Mouse (Mus musculus) ovary, postnatal 10 days (tissue): ENCODE data around the gene Lrrc9.
A peak's percentile ranks its signal among the peaks of the same experiment; 100 is the strongest.

Source experiments
- DNase-seq: peaks from one replicate; pipeline ENCODE4 v3.0.0; 2022; ENCODE audit warnings: low spot score

Gene Lrrc9

DNA sequence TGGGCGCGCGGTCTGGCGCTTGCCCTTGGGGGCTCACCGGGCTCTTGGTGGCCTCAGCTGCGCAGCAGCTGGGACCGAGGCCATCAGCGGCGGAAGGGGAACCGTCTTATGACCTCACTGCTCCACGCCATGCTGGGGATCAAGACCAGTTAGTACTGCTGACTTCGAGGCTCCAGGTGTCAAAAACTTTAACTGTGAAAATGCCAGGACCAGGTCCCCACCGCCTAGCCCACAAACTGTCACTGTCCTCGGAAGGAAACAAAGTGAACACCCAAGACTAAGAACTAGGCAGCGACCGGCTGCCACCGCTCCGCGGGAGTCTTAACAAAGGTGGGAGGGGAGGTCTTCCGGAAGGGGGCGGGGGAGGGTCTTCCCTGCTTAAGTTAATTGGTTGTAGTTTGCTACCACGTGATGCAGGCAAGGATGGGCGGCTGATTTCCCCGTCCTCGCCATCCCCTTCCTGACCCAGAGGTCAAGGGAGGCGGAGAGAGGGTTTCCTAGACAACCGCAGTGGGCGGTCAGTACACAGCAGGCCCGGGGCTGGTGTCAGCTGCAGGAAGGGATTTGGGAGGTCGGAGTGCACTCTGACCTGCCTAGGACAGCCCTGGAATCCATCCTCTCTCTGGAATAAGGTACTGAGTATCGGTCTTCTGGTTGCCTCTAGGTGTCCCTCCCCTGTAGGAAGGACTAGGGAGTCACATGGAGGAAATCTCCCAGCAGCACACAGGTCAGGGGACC lies at the start of gene Lrrc9:
TSS of gene Lrrc9 (plus strand) at position 28 of the 738 bp plus-strand sequence.
- no peak for DNase-seq

DNA sequence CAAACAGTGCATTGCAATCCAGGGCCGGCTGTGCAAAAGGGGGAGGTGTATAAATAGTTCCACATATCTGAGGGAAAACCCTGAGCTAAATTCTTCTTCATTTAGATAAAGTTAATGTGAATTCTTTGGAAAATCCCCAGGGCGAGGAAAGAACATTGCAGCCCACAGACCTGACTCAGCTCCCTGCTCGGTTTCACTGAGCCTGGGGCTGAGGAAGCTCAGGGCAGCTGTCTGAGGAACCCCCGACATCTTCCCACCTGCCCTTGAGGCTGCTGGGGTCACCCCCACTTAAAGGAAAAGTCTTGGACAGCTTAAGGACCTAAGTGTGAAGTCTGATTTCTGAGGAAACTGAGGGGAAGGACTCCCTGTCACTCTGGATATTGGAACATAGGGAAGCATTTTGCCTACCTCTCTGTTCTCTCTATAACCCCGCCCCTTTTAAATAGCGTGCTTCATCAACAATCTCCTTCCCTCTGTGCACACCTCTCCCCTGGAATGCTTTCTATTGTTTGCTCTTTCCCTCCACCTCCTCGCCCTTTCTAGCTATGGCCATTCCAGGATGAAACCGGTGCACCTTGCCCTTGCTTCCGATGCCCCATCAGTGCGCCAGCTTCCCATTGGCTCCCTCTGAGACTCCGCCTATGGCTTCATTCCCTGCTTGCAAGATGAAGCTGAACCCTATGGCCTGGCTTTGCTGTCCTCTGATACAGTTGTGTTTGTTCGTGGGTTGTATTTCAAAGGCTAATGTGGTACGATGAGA lies 48.4 kb upstream of the Lrrc9 start:
- DNase-seq: no peak

DNA sequence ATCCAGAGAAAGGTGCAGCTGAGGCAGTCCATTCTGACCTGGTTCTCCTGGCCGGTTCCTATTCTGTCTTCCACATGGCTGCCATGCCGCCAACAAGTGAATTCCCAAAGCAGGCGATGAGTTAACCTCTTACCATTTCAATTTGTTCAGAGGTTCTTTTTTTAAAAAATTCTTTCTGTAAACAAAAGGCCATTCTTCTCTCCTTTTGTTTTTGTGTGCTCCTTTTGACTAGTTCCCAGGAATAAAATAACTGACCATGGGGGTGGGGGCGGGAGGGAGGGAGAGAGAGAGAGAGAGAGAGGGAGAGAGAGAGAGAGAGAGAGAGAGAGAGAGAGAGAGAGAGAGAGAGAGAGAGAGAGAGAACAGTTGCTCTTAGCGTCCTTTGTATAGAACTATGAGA lies 36.6 kb upstream of the Lrrc9 start:
- no peak for DNase-seq

DNA sequence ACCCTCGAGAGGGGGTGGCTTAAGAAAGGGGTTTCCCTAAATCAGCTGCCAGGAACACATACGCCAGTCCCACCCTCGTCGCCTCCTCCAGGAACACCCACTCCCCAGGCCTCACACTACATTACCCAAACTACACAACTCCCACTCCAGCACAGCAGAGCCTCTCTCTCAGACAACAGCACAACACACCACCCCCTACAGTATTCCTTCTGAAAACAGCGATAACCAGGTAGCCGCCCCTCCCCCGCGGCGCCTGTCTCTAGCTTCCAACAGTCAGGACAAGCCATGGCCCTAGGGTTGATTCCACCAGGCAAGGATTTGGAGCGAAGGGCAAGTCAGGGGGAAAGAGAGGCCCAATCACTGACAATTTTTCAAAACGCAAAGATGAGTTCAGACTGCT lies 34.5 kb upstream of the Lrrc9 start:
- DNase-seq: no peak

DNA sequence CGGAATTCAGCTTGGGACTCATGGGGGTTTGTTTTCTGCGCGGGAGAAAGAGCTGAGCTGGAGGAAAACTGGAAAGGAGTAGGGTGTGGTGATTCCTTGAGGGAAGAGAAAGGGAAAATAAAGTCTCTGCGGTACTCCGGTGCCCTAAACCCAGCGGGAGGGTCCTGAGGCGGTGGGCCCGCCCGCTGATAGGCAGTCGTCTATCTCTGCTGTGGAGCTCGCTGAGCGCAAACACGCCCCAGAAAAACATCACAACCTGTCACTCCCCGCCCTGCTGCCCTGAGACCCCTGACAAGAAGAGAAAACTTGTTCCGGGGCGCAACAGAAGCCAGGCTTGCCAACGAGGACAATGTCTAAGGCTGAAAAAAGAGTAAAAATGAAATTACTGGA lies 34.0 kb upstream of the Lrrc9 start:
- no peak for DNase-seq

DNA sequence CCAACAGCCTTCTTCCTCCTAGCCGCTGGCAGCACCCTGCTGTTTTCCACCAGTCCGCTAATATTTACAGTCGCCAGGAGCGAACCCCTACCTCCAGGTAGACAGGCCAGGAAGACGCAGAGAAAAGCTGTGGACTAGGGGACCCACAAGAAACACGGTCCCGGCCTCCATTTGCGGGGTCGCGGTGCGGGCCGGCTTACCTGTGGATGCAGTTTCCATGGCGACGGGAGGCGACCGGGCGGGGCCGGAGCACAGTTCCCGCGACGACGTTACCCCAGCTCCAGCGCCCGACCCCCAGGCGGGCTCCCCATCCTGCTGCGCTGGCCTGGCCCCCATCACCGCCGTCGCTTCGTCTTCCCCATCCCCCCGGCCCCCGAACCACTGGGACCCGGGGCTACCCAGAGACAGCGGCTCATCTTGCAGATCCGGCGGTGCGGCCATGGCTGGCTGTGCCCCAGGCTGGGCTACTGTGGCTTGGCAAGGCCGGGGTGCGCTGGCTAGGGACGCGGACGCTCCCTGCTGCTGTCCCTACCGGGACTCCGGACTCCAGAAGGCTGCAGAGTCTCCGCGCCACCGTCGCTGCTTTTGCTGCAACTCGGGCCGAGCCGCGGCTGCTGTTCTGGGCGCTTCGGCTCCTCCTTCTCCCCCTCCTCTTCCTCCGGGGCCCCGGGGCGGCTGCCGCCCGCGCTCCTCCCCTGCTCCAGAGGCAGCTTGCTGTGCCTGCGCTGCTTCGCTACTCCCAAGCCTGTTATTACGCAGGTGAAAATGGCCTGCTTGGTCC lies 33.4 kb upstream of the Lrrc9 start:
- DNase-seq: peak; percentile 24

DNA sequence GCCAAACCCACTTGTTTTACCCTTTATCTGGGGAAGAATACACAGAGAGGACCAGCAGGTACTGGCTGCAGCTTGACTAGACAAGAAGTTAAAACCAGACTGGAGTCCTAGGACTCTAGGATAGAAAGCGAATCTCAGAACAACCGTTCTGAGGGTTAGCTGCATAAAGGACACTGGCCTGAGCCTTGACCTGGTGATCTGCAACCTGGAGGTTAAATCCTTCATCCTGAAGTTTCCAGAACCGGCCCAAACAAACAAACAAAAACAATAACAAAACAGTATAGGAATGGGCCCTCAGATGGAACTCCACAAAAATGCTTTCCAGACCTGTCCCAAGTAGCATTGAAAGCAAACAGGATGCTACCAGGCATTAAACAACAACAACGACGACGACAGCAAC lies 32.7 kb upstream of the Lrrc9 start, which contains the start of gene Rtn1:
TSS of gene Rtn1 (minus strand) at position 101 of the 400 bp plus-strand sequence.
- no peak for DNase-seq

DNA sequence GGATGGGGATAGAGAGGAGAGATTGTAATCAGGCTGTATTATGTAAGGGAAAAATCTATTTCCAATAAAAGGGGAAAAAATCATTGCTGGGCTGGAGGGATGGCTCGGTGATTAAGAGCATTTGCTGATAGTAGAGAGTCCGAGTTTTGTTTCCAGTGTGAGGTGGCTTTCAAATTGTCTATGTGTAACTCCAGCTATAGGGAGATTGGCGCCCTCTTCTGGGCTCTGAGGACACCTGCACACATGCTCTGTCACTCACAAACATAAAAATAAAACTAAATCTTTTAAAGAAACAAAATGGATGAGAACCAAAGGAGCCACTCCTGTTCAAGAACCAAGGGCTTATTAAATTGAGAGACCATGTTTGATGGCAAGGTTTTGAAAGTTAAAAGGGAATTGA lies 23.9 kb upstream of the Lrrc9 start:
- no peak for DNase-seq

DNA sequence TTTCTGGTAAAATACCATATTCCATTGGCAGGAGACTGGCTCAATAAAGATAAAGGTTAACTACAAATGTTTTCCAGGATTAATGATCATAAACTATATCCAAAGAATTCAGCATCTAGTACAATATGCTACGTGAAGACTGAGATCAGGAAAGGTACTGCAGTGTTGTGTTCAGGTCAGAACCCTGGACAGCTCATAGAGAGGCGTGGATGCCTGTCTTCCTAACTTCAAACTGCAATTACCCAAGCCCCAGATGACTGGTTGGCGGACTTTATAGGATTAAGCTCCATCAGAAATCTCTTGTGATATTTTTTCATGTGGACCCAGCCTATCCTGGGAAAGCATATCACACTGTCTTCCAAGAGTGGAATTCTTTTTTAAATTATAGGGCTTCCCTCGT lies 19.0 kb upstream of the Lrrc9 start:
- no peak for DNase-seq

DNA sequence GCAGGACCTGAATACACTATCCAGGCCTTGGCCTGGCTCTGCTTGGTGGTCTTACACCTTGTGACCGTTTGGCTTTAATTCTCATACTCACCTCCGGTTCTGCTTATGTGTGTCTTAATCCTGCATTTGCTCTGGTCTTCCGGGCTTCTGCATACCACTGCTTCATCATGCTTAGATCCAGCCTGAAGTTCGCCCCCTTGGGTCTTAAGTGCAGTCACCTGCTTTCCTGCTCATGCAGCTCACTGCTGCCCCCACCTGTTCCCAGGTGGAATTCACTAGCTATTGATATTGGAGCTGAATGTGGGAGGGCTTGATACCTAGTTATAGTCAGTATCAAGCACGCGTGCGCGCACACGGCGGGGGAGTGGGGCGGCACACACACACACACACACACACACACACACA lies 13.9 kb upstream of the Lrrc9 start:
- DNase-seq: peak; percentile 21

DNA sequence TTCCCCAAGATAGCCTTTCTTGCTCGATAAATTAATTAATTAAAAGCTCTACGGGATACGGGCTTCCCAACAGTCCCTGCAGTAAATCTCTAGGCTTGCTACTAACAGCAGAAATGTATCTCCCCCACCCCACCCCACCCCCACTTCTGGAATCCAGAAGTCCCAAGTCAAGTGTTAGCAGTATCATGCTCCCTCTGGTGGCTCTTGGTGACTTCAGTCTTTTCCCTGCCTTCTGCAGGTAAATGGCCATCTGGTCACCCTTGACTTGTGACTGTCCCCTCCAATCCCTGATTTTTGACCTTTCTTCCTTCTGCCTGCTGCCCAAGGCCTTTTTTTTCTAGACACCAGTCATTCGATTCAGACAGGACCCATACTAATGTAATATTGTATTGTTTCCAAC lies 9.5 kb upstream of the Lrrc9 start:
- DNase-seq: no peak

DNA sequence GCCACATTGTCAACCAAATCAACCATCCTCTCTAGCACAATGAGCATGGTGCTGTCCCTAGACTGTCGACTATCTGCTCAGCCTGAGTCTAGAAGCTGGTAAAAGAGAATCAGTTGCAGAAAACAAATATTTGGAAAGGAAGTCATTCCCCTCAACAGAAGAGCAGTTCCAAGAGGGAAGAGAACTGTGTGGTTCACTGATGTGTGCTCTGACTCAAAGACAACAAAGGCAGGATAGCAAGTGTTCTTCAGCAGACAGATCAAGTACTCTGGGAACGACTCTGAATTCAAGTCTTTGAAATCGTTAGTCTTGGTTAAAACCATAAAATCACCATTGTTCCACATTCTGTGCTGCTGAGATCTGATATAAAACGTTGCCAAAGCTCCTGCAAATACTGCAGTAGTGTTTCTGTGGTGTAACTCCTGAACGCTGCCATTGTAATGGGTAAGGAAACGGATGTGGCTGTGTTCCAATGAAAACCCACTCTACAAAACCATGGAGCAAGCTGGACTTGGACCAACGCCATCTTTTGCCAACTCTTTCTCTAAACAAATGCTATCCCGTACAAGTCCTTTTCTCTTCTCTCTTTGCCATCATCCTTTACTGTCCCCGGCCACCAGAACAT lies 8.3 kb upstream of the Lrrc9 start:
- DNase-seq: no peak

DNA sequence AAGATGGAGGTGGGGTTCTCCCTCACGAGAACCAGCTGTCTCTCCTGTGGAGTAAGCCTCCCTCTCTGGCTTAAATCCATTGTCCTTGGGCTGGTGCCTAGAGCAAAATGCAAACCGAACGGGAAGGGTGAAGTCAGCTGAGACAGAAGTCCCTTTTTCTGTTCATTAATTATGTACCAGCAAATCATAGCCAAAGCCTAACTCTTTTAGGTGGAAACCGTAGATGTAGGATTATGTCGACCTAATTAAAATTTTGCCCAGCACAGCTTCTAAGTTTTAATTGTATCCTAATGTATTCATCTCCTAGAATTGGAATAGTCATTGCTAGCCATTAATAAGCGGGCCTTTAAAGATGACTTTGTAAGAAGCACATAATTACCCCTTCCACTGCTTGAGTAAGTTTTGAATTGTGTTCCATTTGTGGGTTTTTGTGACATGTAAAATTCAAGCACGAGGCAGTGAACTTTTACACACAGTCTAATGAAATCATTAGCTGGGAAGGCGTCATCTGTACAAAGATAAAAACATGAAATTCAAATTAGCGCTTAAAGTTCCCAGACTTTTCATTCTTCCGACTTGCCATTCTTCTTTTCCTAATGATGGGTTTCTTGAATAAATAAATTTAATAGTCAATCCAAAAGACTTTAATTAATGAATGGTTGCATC lies 3.9 kb upstream of the Lrrc9 start:
- no peak for DNase-seq

DNA sequence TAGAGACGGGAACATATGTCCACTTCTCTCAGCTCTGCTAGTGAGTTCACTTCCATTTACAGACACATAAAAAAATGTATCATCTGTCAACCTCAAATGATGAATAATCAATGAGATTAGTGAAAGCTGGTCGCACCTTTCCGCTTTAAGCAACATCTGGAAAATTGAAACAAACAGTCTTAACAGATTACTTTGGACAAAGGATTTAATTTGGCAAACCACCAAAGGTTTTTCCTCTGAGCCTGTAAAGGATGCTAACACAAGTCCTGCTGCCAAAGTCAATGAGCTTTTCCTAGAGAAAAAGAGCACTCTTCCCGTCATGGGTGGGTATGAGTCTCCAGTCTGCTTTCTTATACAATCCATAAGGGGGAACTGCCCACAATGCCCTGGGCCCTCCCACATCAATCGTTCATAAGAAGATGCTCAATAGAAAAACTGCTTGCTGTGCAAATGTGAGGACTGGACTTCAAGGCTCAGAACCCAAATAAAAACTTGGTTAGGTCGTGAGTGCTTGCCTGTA lies 2.6 kb upstream of the Lrrc9 start:
- no peak for DNase-seq

DNA sequence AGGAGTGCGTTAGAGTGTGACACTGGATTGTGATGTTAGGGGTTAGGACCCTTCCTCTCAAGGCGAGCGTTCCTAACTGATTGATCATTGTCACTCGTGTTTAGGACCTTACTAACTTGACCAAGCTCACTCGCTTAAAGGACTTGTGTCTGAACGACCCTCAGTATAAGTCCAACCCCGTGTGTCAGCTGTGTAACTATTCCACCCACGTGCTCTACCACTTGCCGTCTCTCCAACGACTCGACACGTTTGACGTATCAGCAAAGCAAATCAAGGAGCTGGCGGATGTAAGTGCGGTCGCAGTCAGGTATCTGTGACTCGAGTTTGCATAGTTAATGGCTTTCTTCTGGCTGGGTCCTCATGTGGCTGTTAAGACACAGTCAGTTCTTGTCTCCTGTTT lies 12.3 kb downstream of the Lrrc9 start:
- no peak for DNase-seq

DNA sequence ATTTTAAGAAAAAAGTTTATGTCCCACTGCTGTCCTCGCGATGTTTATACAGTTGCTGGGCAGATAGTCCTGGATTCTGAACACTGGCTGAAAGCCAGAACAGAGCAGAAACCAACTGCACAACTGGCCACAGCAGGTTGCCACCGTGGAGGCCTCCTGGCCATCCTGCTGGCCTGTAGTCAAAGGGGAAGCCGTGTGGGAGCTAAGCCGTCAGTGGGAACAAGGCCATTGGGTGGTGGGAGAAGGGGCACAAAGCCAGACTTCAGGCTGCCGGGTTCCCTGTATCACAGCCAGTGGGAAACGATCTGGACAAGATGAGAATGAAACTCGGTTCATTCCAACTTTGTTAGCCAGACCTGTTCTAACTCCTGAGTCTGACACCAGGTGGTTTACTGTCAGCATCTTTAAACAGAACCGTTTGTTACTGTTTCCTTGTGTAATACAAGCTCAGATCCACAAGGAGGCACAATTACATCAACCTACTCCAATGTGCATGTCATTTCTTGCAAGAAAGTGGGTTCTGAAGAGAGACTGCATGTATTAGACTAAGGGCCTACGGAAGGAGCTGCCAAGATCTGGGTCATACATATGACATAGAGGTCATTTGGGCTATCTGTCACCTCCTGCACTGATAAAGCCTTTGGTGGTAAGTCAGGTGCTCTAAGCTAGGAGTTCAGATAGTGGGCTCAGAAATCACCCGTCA lies 19.7 kb downstream of the Lrrc9 start:
- DNase-seq: no peak

DNA sequence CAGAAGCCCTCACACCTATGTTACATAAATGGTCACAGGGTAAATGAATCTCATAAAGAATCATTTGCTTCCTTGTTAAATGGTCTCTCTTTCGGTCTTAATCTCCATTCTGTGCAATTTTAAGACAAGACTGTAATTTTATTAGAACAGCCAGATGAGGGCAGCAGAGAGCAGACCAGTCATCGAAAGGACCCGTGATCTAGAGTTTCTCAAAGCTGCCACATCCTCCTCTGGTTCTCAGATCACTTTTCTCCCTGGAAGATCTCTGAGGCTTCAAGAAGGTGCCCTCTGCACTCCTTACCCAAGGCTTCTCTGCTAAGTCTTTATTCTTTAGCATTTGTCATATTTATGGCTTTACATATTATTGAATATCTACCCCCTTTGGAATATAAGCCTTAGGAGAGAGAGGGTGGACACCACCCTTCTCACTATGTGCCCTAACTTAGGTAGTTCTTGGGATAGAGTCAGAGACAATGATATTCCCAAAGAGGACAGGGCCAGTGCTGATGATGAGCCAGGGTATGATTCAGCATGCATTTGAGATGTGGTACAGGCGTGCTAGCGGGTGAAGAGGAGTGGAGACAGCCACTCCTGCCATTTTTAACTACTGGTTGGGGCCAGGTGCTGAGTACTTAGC lies 20.3 kb downstream of the Lrrc9 start:
- DNase-seq: peak; percentile 21

DNA sequence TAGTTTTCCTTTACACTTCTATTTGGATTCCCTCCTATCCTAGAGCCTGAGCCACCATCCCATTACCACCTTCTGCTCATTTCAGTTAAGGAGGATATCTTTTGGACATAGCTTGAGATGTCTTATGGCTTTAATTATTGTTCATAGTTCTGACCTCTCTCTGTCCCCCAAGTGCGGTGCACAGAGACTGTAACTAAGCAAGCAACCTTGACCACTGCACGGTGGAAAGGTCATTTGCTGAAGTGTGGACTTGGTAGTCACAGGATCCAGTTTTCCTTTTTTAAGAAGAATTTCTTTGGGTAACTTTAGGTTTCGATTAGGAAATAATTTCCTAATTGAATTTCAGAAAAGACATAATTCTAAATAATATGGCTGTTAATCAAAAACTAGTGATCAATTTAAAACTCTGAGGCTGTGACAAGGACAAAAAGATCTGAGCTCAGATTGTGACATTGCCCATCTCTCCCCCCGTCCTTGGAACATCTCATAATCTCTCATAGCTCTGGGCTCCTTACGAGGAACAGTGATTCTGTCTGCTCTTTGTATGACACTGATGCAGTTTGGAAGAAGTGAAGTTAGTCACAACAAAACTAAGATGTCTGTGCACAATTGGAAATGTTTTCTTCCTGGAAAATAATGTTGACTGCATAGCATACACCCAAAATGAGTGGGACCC lies 24.3 kb downstream of the Lrrc9 start:
- no peak for DNase-seq

DNA sequence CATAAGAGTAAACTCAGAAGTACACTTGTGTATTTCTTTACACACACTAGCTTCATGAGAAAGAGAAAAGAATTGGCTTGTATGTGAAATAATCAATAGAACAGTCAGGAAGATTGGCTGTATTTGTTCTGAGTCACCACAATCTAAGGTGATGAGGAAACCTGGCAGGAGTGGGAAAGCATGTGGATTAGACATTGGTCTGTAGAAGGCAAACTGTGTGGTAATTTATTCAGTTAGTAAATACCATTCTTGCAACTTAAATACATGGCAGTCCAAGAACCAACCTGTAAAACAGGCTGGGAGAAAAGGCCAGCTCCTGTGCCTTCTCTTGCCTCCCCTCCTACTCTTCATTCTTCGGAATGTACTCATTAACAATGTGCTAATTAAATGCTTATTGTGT lies 25.6 kb downstream of the Lrrc9 start:
- no peak for DNase-seq

DNA sequence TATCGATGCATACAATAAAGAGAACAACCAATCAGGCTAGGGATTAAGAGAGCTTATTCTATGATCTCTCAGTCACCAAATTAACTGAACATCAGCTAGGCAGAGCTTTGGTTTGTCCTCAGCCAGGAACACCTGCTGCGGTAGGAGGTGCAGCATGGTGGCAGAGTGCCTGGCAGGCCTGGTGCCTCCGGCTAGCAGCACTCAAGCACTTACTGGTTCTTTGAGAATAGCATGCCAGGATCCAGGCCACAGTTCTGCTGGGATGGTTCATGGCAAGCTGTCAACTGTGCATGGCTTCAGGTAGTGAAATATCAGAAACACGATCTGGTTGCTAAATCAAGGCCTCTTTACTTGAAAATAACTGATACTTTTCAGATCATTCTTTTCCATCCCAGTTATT lies 26.1 kb downstream of the Lrrc9 start:
- DNase-seq: no peak
